Mouse (Mus musculus) liver, postnatal 0 days (tissue): ENCODE measurements around the gene Sdk2. TPM values are rescaled to one million over a fixed set of nuclear protein-coding genes. Genes with fewer than 3 reads are reported as not detected.

Experiments used
- ATAC-seq: fragments of 200-750 bp; cut with Nextera tagmentation; 2 replicates; pipeline ENCODE4 v1.8.0; 2017; ENCODE audit warnings: mild to moderate bottlenecking, moderate library complexity
- DNase-seq: peaks from one replicate; pipeline ENCODE4 v3.0.0-alpha.2; 2016
- H3K27ac ChIP-seq: fragments of 300-500 bp; sonication (generic); 2 replicates; pipeline ENCODE4 v1.5.1; 2014; ENCODE audit warnings: antibody characterized with exemption, moderate library complexity, mild to moderate bottlenecking, low read depth
- H3K27me3 ChIP-seq: fragments of 300-500 bp; sonication (generic); 2 replicates; pipeline ENCODE4 v1.6.1; 2014; ENCODE audit warnings: low read length, control low read depth, mixed read lengths; ENCODE audit not compliant: insufficient read depth
- H3K36me3 ChIP-seq: fragments of 300-500 bp; sonication (generic); replicated peaks from 2 replicates; pipeline ENCODE4 v1.6.1; 2014; ENCODE audit warnings: mild to moderate bottlenecking, control low read depth, low read length, moderate library complexity, mixed read lengths; ENCODE audit not compliant: insufficient read depth
- H3K4me1 ChIP-seq: fragments of 300-500 bp; sonication (generic); 2 replicates; pipeline ENCODE4 v1.6.1; 2014; ENCODE audit warnings: antibody characterized with exemption, mild to moderate bottlenecking, control low read depth; ENCODE audit not compliant: insufficient read depth
- H3K4me2 ChIP-seq: fragments of 300-500 bp; sonication (generic); 2 replicates; pipeline ENCODE4 v1.6.1; 2014; ENCODE audit warnings: low read depth, mild to moderate bottlenecking, low read length, moderate library complexity, mixed read lengths
- H3K4me3 ChIP-seq: fragments of 300-500 bp; sonication (generic); 2 replicates; pipeline ENCODE4 v1.5.1; 2014; ENCODE audit warnings: low read depth, low read length
- H3K9ac ChIP-seq: fragments of 300-500 bp; sonication (generic); replicated peaks from 2 replicates; pipeline ENCODE4 v1.6.1; 2014; ENCODE audit warnings: mild to moderate bottlenecking, moderate library complexity
- H3K9me3 ChIP-seq: fragments of 300-500 bp; sonication (generic); 2 replicates; pipeline ENCODE4 v1.6.1; 2016; ENCODE audit warnings: mild to moderate bottlenecking, control low read depth, low read length, mixed read lengths
- CTCF ChIP-seq: sonication (generic); IDR thresholded peaks from 2 replicates; pipeline ENCODE4 v1.5.1; 2016; ENCODE audit warnings: antibody characterized with exemption, low read depth
- EP300 ChIP-seq: IDR thresholded peaks from 2 replicates; pipeline ENCODE4 v1.6.1; 2016; ENCODE audit warnings: antibody characterized with exemption, low read depth, mild to moderate bottlenecking
- WGBS: fragments of 180-500 bp; shearing (Covaris S2); extraction: QIAGEN DNeasy Blood & Tissue Kit; methylation state at CpG from one replicate; pipeline ENCODE4 v1.1.7; 2014; ENCODE audit not compliant: insufficient replicate concordance; 5-methylcytosine and 5-hydroxymethylcytosine counted together
- polyA plus RNA-seq: library from polyadenylated mRNA; unstranded; fragments of >200 nt; fragmentation: Nextera tagmentation; extraction: Ambion mirVana; gene quantifications from 2 replicates; pipeline ENCODE4 v1.2.1, GENCODE M21; 2015

Gene Sdk2
- polyA plus RNA-seq, 1 experiment from 2014 or later, result 0.15 TPM

GRCm38 (mm10) chr11:113816971-113817548, 249.8 kb downstream of the Sdk2 start:
- no peak overlapping the region for H3K9ac ChIP-seq
- no peak overlapping the region for H3K27ac ChIP-seq
- WGBS, result 64% methylated on average over 12 of the region's 12 CpGs
- no peak for DNase-seq
- no peaks in the 10 kb centered on the region for H3K9me3 ChIP-seq
- no peak overlapping the region for H3K4me2 ChIP-seq
- no peak for ATAC-seq
- TF ChIP-seq CTCF (no peak), EP300 (no peak)
- H3K27me3 ChIP-seq, result 0 out of 2 replicates have a peak, but pooled peaks cover 2% of the 10 kb centered on the region
- no peaks in the 10 kb centered on the region for H3K4me1 ChIP-seq
- H3K4me3 ChIP-seq, result no peak overlapping the region
- H3K36me3 ChIP-seq, result no peaks in the 10 kb centered on the region

- Histone ChIP-seq H3K9me3 (no peaks in the 10 kb centered on the region), H3K27ac (no peak overlapping the region), H3K27me3 (0 out of 2 replicates have a peak, but pooled peaks cover 2% of the 10 kb centered on the region), H3K4me2 (no peak overlapping the region), H3K36me3 (no peaks in the 10 kb centered on the region), H3K4me1 (no peaks in the 10 kb centered on the region), H3K4me3 (no peak overlapping the region), H3K9ac (no peak overlapping the region)
- no peak for TF ChIP-seq CTCF
- no peak for TF ChIP-seq EP300
- DNase-seq, result no peak
- ATAC-seq, result no peak
- 82% methylated on average over 4 of the region's 4 CpGs for WGBS
Measured at GRCm38 (mm10) chr11:113816439-113816838, 250.4 kb downstream of the Sdk2 start.

- Histone ChIP-seq H3K27ac (no peak overlapping the region), H3K36me3 (no peaks in the 10 kb centered on the region), H3K9ac (no peak overlapping the region), H3K4me3 (no peak overlapping the region), H3K4me1 (no peaks in the 10 kb centered on the region), H3K9me3 (no peaks in the 10 kb centered on the region), H3K4me2 (no peak overlapping the region), H3K27me3 (no peaks in the 10 kb centered on the region)
- DNase-seq (no peak), ATAC-seq (no peak)
- WGBS, result 55% methylated on average over 20 of the region's 20 CpGs
- TF ChIP-seq EP300 (no peak), CTCF (no peak)
Measured at GRCm38 (mm10) chr11:113811546-113812339, 255.1 kb downstream of the Sdk2 start.

GRCm38 (mm10) chr11:113810638-113811545, 256.0 kb downstream of the Sdk2 start:
- no peaks in the 10 kb centered on the region for H3K4me1 ChIP-seq
- ATAC-seq (peak; percentile 61), DNase-seq (peak; percentile 88)
- no peak overlapping the region for H3K9ac ChIP-seq
- no peak overlapping the region for H3K4me2 ChIP-seq
- WGBS, result 53% methylated on average over 24 of the region's 24 CpGs
- no peaks in the 10 kb centered on the region for H3K36me3 ChIP-seq
- H3K27ac ChIP-seq, result no peak overlapping the region
- no peaks in the 10 kb centered on the region for H3K27me3 ChIP-seq
- H3K4me3 ChIP-seq, result no peak overlapping the region
- H3K9me3 ChIP-seq, result no peaks in the 10 kb centered on the region
- TF ChIP-seq CTCF (peak; percentile 93), EP300 (no peak)

- DNase-seq (peak; percentile 49), ATAC-seq (peak; percentile 73)
- Histone ChIP-seq H3K4me3 (no peak overlapping the region), H3K9me3 (no peaks in the 10 kb centered on the region), H3K27ac (no peak overlapping the region), H3K36me3 (no peaks in the 10 kb centered on the region), H3K9ac (no peak overlapping the region), H3K4me2 (no peak overlapping the region), H3K27me3 (no peaks in the 10 kb centered on the region), H3K4me1 (peaks cover 8% of the 10 kb centered on the region; the same call in 1 of the 2 replicates)
- TF ChIP-seq CTCF (no peak), EP300 (peak; percentile 93)
- 43% methylated on average over 9 of the region's 9 CpGs for WGBS
Measured at GRCm38 (mm10) chr11:113807086-113807485, 259.8 kb downstream of the Sdk2 start.
